Mouse (Mus musculus) forebrain, embryonic 12.5 days (tissue): ENCODE results near the gene Gm960. TPM values are rescaled to one million over a fixed set of nuclear protein-coding genes. Genes with fewer than 3 reads are reported as not detected.
"Not testable (repeated sequence)": the region's sequence is repeated elsewhere in the genome, so short reads cannot be mapped to it uniquely, and the experiment has no call there.

Experiments used
- ATAC-seq: fragments of 200-750 bp; cut with Nextera tagmentation; 2 replicates; pipeline ENCODE4 v1.8.0; 2017; ENCODE audit warnings: moderate TSS enrichment; ENCODE audit not compliant: low FRiP score
- H3K27ac ChIP-seq: fragments of 300-500 bp; sonication (generic); 2 replicates; pipeline ENCODE4 v1.5.1; 2016; ENCODE audit warnings: mild to moderate bottlenecking
- H3K27me3 ChIP-seq: fragments of 300-500 bp; sonication (generic); 2 replicates; pipeline ENCODE4 v1.6.1; 2016; ENCODE audit warnings: mild to moderate bottlenecking
- H3K36me3 ChIP-seq: fragments of 300-500 bp; sonication (generic); replicated peaks from 2 replicates; pipeline ENCODE4 v1.6.1; 2016; ENCODE audit warnings: mild to moderate bottlenecking
- H3K4me1 ChIP-seq: fragments of 300-500 bp; sonication (generic); 2 replicates; pipeline ENCODE4 v1.6.1; 2016
- H3K4me2 ChIP-seq: fragments of 300-500 bp; sonication (generic); 2 replicates; pipeline ENCODE4 v1.6.1; 2016; ENCODE audit warnings: mild to moderate bottlenecking, moderate library complexity
- H3K4me3 ChIP-seq: fragments of 300-500 bp; sonication (generic); replicated peaks from 2 replicates; pipeline ENCODE4 v1.5.1; 2016; ENCODE audit warnings: mild to moderate bottlenecking
- H3K9ac ChIP-seq: fragments of 300-500 bp; sonication (generic); 2 replicates; pipeline ENCODE4 v1.6.1; 2016; ENCODE audit warnings: mild to moderate bottlenecking
- H3K9me3 ChIP-seq: fragments of 300-500 bp; sonication (generic); 2 replicates; pipeline ENCODE4 v1.6.1; 2016
- WGBS: fragments of 180-500 bp; shearing (Covaris S2); methylation state at CpG from one replicate; pipeline ENCODE4 v1.1.7; 2016; 5-methylcytosine and 5-hydroxymethylcytosine counted together
- polyA plus RNA-seq: library from polyadenylated mRNA; unstranded; fragments of >200 nt; fragmentation: Nextera tagmentation; extraction: Ambion mirVana; gene quantifications from 2 replicates; pipeline ENCODE4 v1.2.1, GENCODE M21; 2016

Gm960 gene
- polyA plus RNA-seq, 1 experiment from 2014 or later: 4.5 TPM

GRCm38 (mm10) chr19:4602459-4602858, 96.0 kb downstream of the Gm960 start:
- no peak overlapping the region for H3K4me2 ChIP-seq
- H3K9me3 ChIP-seq: no peaks in the 10 kb centered on the region
- H3K4me3 ChIP-seq: no peak overlapping the region
- H3K9ac ChIP-seq: no peak overlapping the region
- H3K27me3 ChIP-seq: no peaks in the 10 kb centered on the region
- no peaks in the 10 kb centered on the region for H3K4me1 ChIP-seq
- 89% methylated on average over 20 of the region's 20 CpGs for WGBS
- H3K36me3 ChIP-seq: no peaks in the 10 kb centered on the region
- H3K27ac ChIP-seq: no peak overlapping the region
- no peak for ATAC-seq

GRCm38 (mm10) chr19:4596071-4596470, 102.4 kb downstream of the Gm960 start:
- no peaks in the 10 kb centered on the region for H3K9me3 ChIP-seq
- no peaks in the 10 kb centered on the region for H3K27me3 ChIP-seq
- no peak overlapping the region for H3K4me3 ChIP-seq
- WGBS: 75% methylated on average over 2 of the region's 2 CpGs
- H3K27ac ChIP-seq: no peak overlapping the region
- no peak overlapping the region for H3K9ac ChIP-seq
- no peaks in the 10 kb centered on the region for H3K4me1 ChIP-seq
- no peak for ATAC-seq
- H3K4me2 ChIP-seq: no peak overlapping the region
- H3K36me3 ChIP-seq: no peaks in the 10 kb centered on the region

- Histone ChIP-seq H3K27ac (no peak overlapping the region), H3K4me1 (no peaks in the 10 kb centered on the region)
Measured at GRCm38 (mm10) chr19:4593792-4594522, 104.5 kb downstream of the Gm960 start.

GRCm38 (mm10) chr19:4590025-4590424, 108.4 kb downstream of the Gm960 start:
- H3K9me3 ChIP-seq: no peaks in the 10 kb centered on the region
- H3K4me1 ChIP-seq: no peaks in the 10 kb centered on the region
- no peaks in the 10 kb centered on the region for H3K36me3 ChIP-seq
- no peak for ATAC-seq
- H3K9ac ChIP-seq: no peak overlapping the region
- no peak overlapping the region for H3K4me2 ChIP-seq
- no peaks in the 10 kb centered on the region for H3K27me3 ChIP-seq
- H3K27ac ChIP-seq: no peak overlapping the region
- WGBS: 97% methylated on average over 3 of the region's 3 CpGs
- H3K4me3 ChIP-seq: no peak overlapping the region

More at GRCm38 (mm10) chr19:4593792-4594522, 104.5 kb downstream of the Gm960 start:
- no peak overlapping the region for H3K9ac ChIP-seq
- no peak overlapping the region for H3K4me2 ChIP-seq
- no peak for ATAC-seq
- H3K36me3 ChIP-seq: no peaks in the 10 kb centered on the region
- H3K27me3 ChIP-seq: no peaks in the 10 kb centered on the region
- H3K9me3 ChIP-seq: no peaks in the 10 kb centered on the region
- WGBS: 60% methylated on average over 7 of the region's 7 CpGs
- no peak overlapping the region for H3K4me3 ChIP-seq

- no peak for ATAC-seq
- Histone ChIP-seq H3K36me3 (no peaks in the 10 kb centered on the region), H3K27me3 (no peaks in the 10 kb centered on the region), H3K4me2 (no peak overlapping the region), H3K9me3 (no peaks in the 10 kb centered on the region), H3K4me3 (no peak overlapping the region), H3K9ac (no peak overlapping the region), H3K4me1 (no peaks in the 10 kb centered on the region), H3K27ac (no peak overlapping the region)
- 65% methylated on average over 1 of the region's 1 CpGs for WGBS
Measured at GRCm38 (mm10) chr19:4589081-4589480, 109.4 kb downstream of the Gm960 start.

- Histone ChIP-seq H3K4me3 (no peak overlapping the region), H3K4me1 (no peaks in the 10 kb centered on the region), H3K27me3 (no peaks in the 10 kb centered on the region), H3K4me2 (no peak overlapping the region), H3K36me3 (no peaks in the 10 kb centered on the region), H3K27ac (no peak overlapping the region), H3K9ac (no peak overlapping the region), H3K9me3 (no peaks in the 10 kb centered on the region)
- no peak for ATAC-seq
- WGBS: 75% methylated on average over 3 of the region's 3 CpGs
Measured at GRCm38 (mm10) chr19:4588430-4588829, 110.0 kb downstream of the Gm960 start.

- ATAC-seq: no peak
- Histone ChIP-seq H3K27me3 (no peaks in the 10 kb centered on the region), H3K9me3 (no peaks in the 10 kb centered on the region), H3K4me1 (no peaks in the 10 kb centered on the region), H3K4me3 (no peak overlapping the region), H3K9ac (no peak overlapping the region), H3K36me3 (no peaks in the 10 kb centered on the region), H3K27ac (no peak overlapping the region), H3K4me2 (no peak overlapping the region)
- WGBS: 52% methylated on average over 2 of the region's 2 CpGs
Measured at GRCm38 (mm10) chr19:4587426-4587825, 111.0 kb downstream of the Gm960 start.

GRCm38 (mm10) chr19:4586783-4587182, 111.7 kb downstream of the Gm960 start:
- ATAC-seq, H3K27me3 ChIP-seq: not testable (repeated sequence)

GRCm38 (mm10) chr19:4583856-4584255, 114.6 kb downstream of the Gm960 start:
- no peaks in the 10 kb centered on the region for H3K27me3 ChIP-seq
- 67% methylated on average over 2 of the region's 2 CpGs for WGBS
- no peaks in the 10 kb centered on the region for H3K4me1 ChIP-seq
- H3K27ac ChIP-seq: no peak overlapping the region
- H3K9me3 ChIP-seq: no peaks in the 10 kb centered on the region
- no peak overlapping the region for H3K4me3 ChIP-seq
- no peak for ATAC-seq
- no peak overlapping the region for H3K9ac ChIP-seq
- no peak overlapping the region for H3K4me2 ChIP-seq
- H3K36me3 ChIP-seq: no peaks in the 10 kb centered on the region

More at GRCm38 (mm10) chr19:4586783-4587182, 111.7 kb downstream of the Gm960 start:
- not testable (repeated sequence) for H3K4me3 ChIP-seq, H3K9me3 ChIP-seq, H3K36me3 ChIP-seq, H3K4me2 ChIP-seq, H3K9ac ChIP-seq, H3K4me1 ChIP-seq, H3K27ac ChIP-seq

- no peak overlapping the region for H3K4me2 ChIP-seq
- no peaks in the 10 kb centered on the region for H3K36me3 ChIP-seq
- H3K27ac ChIP-seq: no peak overlapping the region
- ATAC-seq: no peak
- no peak overlapping the region for H3K4me3 ChIP-seq
- WGBS: 84% methylated on average over 5 of the region's 5 CpGs
- no peak overlapping the region for H3K9ac ChIP-seq
- no peaks in the 10 kb centered on the region for H3K27me3 ChIP-seq
- no peaks in the 10 kb centered on the region for H3K4me1 ChIP-seq
- H3K9me3 ChIP-seq: no peaks in the 10 kb centered on the region
Measured at GRCm38 (mm10) chr19:4579296-4579695, 119.2 kb downstream of the Gm960 start.

GRCm38 (mm10) chr19:4578799-4579198, 119.7 kb downstream of the Gm960 start:
- no peaks in the 10 kb centered on the region for H3K27me3 ChIP-seq
- no peak for ATAC-seq
- no peak overlapping the region for H3K27ac ChIP-seq
- no peaks in the 10 kb centered on the region for H3K4me1 ChIP-seq
- no peak overlapping the region for H3K4me2 ChIP-seq
- H3K9me3 ChIP-seq: no peaks in the 10 kb centered on the region
- no peak overlapping the region for H3K9ac ChIP-seq
- no peaks in the 10 kb centered on the region for H3K36me3 ChIP-seq
- 70% methylated on average over 2 of the region's 2 CpGs for whole genome bisulfite sequencing
- no peak overlapping the region for H3K4me3 ChIP-seq
